Mouse (Mus musculus) brown adipose tissue, adult 24 weeks (tissue): ENCODE data around the gene Ktn1. TPM values are rescaled to one million over a fixed set of nuclear protein-coding genes. Genes with fewer than 3 reads are reported as not detected.

Experiments
- H3K27ac ChIP-seq: fragments of 200-500 bp; replicated peaks from 2 replicates; pipeline ENCODE4 v1.5.1; 2012; ENCODE audit warnings: low read depth, mild to moderate bottlenecking, low read length
- H3K4me1 ChIP-seq: fragments of 200-500 bp; 2 replicates; pipeline ENCODE4 v1.6.1; 2012; ENCODE audit warnings: low read length, mixed read lengths; ENCODE audit not compliant: control insufficient read depth, insufficient read depth, insufficient read length
- H3K4me3 ChIP-seq: fragments of 200-500 bp; 2 replicates; pipeline ENCODE4 v1.5.1; 2012; ENCODE audit warnings: low read depth, mild to moderate bottlenecking, low read length, moderate library complexity; ENCODE audit not compliant: insufficient read depth
- polyA plus RNA-seq: library from polyadenylated mRNA; stranded (reverse); fragments of >200 nt; gene quantifications from 2 replicates; pipeline ENCODE4 v1.2.4, GENCODE M21; 2012; ENCODE audit not compliant: missing spikeins, insufficient read depth, insufficient read length

The Ktn1 gene
- polyA plus RNA-seq, 1 experiment = 18.3 TPM

DNA sequence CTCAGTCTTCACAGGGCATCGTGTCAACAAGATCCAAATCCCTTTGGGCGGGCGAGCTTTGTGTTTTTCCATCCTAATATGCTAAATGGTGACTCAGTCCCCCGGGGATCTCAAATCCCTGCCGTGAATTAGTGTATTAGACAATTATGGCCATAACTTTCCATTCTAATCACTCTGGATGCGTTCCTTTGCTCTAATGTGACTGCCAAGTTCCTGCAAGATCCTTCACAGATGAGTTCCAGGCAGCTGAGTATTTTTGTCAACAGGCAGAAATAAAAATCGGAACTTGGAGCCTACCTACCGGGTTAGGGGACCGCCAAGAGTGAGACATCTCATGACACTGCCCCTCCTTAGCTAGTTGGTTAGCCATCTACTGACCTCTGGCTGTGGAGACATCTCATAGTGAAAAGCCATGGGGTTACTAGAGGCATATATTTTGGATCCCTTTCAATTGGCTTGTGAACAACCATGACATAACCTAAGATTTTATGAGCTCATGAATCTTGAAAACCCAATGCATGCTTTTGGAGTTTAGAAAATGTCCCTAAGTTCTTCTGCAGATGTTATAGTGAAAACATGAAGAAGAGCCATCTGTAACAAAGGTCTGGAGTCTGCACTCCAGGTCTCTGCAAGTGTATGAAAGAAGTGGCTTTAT is 108.3 kb downstream of the Ktn1 start:
- no peak overlapping the region for H3K27ac ChIP-seq
- H3K4me1 ChIP-seq = no peaks in the 10 kb centered on the region
- H3K4me3 ChIP-seq = no peak overlapping the region

DNA sequence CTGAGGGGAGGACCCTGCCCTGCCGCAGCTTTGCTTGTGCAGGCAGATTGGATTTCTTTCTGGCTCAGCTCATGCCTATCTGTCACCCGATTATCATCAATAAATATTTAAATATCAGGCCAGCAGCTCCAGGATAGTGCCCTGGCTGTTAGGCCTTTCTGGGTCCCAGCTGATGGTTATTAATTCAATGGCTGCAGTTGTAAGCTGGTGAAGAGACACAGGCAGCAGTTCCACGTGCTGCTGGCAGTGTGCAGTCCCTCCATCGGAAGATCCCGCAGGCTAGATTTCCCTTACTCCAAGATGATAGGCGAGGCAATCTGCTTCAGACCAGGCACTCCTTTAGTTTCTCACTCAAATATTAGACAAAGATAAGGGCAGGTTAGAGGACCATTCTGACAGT is 116.9 kb downstream of the Ktn1 start:
- H3K4me1 ChIP-seq = no peaks in the 10 kb centered on the region
- H3K4me3 ChIP-seq = no peak overlapping the region
- H3K27ac ChIP-seq = no peak overlapping the region

DNA sequence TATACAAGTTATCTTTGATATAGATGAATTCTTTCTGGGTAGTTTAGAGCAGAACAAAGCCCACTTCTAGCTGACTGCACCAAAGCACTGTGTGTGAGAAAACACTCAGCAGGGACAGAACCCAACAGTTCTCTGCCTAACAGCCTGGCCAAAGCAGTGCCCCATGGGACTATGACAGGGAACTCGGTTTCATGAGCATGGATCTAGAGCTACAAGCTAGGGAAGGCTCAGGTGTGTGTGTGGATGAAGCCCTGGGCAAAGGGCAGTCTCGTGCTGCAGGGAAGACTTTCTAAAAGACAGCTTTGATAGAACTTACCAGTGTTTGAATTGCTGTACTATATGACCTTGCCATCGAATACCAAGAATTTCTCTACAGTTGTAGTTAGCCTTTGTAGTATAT is 117.5 kb downstream of the Ktn1 start:
- Histone ChIP-seq H3K4me1 (no peaks in the 10 kb centered on the region), H3K4me3 (no peak overlapping the region), H3K27ac (no peak overlapping the region)

DNA sequence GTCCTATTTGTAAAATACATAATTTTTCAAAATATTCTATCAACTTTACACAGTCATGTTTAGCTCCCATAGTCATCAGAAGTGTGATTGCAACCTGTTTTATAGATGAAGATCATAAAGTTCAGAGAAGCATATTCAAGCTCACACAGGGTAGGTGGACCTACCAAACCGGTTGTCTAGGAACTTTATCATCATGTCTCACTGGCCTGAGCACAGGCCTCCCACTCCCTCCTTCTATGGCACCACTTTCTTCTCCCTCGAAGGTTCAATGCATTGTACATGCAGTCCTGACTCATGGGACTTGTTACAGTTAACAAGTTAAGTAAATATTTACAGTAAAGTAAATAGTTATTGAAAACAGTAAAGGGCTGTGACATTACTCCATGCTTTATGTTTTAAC is 118.1 kb downstream of the Ktn1 start:
- Histone ChIP-seq H3K4me1 (no peaks in the 10 kb centered on the region), H3K4me3 (no peak overlapping the region), H3K27ac (no peak overlapping the region)

DNA sequence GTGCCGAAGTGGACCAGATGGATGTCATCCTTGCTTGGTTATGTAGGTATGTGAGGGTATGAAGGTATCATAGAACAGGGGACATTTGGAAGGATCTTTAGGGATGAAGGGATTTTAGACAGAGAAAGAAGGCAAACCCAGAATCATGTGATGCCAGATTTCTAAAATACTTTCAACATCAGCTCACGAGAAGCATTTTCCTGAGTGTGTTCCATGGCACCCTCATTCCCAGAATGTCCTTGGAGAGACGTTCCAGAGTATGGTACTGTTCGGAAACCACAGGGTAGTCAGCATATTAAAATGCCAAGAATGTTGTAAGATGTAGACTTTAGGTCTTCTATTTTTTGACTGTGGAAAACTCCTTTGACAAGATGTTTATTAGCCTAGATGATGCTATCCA is 123.2 kb downstream of the Ktn1 start:
- Histone ChIP-seq H3K4me3 (no peak overlapping the region), H3K27ac (no peak overlapping the region), H3K4me1 (no peaks in the 10 kb centered on the region)

DNA sequence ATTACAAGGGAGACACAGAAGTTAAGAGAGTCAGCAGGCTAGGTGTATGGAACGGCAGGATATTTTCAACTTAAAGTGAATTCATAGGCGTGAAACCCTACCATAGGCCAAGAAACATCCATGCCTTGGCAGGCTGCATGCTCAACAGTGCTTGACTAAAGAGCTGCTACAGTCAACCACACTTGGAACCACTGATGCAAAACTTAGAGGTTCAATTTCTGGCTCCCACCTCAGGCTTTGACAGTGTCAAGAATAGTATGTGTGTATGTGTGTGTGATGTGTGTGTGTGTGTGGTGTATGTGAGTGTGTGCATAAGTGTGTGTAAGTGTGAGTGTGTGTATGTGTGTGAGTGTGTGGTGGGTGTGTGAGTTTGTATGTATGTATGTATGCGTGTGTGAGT is 127.3 kb downstream of the Ktn1 start:
- peaks cover 7% of the 10 kb centered on the region; the same call in 1 of the 2 replicates for H3K4me1 ChIP-seq
- H3K27ac ChIP-seq = no peak overlapping the region
- H3K4me3 ChIP-seq = no peak overlapping the region

DNA sequence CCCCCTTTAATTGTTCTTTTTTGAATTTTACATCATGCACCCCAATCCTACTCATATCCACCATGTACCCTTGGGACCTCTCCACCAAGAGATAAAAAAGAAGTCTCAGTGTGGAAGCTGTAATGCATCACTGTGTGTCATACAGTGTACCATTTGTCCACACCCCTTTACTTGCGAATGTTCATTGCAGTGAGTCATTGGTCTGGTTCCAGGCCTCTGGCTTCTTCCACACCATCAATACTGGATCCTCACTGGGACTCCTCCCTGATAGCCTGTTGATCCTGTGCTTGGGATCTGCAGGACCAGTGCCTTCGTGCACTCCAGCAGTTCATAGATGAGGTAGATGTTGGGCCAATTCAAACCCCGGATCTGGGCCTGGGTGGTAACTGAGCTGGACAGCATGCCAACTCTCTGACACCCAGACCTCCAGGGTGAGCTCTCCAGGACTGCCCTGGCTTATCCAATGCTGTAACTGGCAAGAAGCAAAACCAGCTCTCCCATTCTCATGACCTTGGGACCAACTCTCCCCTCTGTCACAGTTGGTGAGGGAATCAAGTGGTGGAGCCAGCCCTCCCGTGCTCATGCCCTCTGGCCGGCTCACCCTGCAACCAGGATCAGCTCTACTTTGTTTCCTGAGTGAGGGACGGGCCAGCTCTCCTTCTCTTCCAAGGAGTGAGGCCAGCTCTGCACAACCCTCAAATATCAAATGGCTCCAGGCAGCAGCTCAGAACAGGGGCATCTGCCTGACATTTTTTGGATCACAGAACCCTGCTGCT is 128.2 kb downstream of the Ktn1 start:
- no peak overlapping the region for H3K4me3 ChIP-seq
- no peak overlapping the region for H3K27ac ChIP-seq
- H3K4me1 ChIP-seq = peaks cover 7% of the 10 kb centered on the region; the same call in 1 of the 2 replicates

DNA sequence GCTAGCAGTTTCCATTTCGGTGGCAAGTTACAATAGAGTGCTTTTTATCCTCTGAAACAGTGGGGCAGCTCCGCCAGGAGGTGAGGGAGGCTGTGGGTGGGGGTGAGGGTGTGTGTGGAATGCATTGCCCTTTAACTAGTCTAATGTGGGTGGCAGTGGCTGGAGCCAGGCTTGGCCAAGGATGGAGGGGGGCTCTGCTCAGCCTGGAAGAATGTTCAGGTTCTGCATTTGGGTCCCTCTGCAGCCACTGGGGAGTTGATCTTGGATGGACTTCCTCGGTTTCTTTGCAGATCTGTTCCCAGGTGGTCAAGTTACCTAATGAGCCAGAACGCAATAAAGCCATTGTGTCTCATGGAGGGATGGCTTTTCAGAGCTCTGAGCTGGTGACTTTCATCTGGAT is 137.9 kb downstream of the Ktn1 start:
- no peaks in the 10 kb centered on the region for H3K4me1 ChIP-seq

More for the DNA sequence above, 137.9 kb downstream of the Ktn1 start:
- H3K4me3 ChIP-seq = no peak overlapping the region
- no peak overlapping the region for H3K27ac ChIP-seq

Other genes with a start within 250 kb of the Ktn1 start
- not detected in 2 replicates for gene Dlgap5, start 230.0 kb upstream of the Ktn1 start, polyA plus RNA-seq
- gene Fbxo34, start 198.0 kb upstream of the Ktn1 start, polyA plus RNA-seq = 4.9 and 7.5 TPM in 2 replicates
- gene Atg14, start 77.8 kb upstream of the Ktn1 start, polyA plus RNA-seq = 5.5 and 7.8 TPM in 2 replicates